Mouse (Mus musculus) liver, postnatal 0 days (tissue): ENCODE results near the gene Keap1. TPM values are rescaled to one million over a fixed set of nuclear protein-coding genes. Genes with fewer than 3 reads are reported as not detected.
A peak's percentile ranks its signal among the peaks of the same experiment; 100 is the strongest.
"Not testable (repeated sequence)": the region's sequence is repeated elsewhere in the genome, so short reads cannot be mapped to it uniquely, and the experiment has no call there.

Experiments used
- ATAC-seq: fragments of 200-750 bp; cut with Nextera tagmentation; 2 replicates; pipeline ENCODE4 v1.8.0; 2017; ENCODE audit warnings: mild to moderate bottlenecking, moderate library complexity
- DNase-seq: peaks from one replicate; pipeline ENCODE4 v3.0.0-alpha.2; 2016
- H3K27ac ChIP-seq: fragments of 300-500 bp; sonication (generic); 2 replicates; pipeline ENCODE4 v1.5.1; 2014; ENCODE audit warnings: antibody characterized with exemption, moderate library complexity, mild to moderate bottlenecking, low read depth
- H3K27me3 ChIP-seq: fragments of 300-500 bp; sonication (generic); 2 replicates; pipeline ENCODE4 v1.6.1; 2014; ENCODE audit warnings: low read length, control low read depth, mixed read lengths; ENCODE audit not compliant: insufficient read depth
- H3K36me3 ChIP-seq: fragments of 300-500 bp; sonication (generic); replicated peaks from 2 replicates; pipeline ENCODE4 v1.6.1; 2014; ENCODE audit warnings: mild to moderate bottlenecking, control low read depth, low read length, moderate library complexity, mixed read lengths; ENCODE audit not compliant: insufficient read depth
- H3K4me1 ChIP-seq: fragments of 300-500 bp; sonication (generic); 2 replicates; pipeline ENCODE4 v1.6.1; 2014; ENCODE audit warnings: antibody characterized with exemption, mild to moderate bottlenecking, control low read depth; ENCODE audit not compliant: insufficient read depth
- H3K4me2 ChIP-seq: fragments of 300-500 bp; sonication (generic); 2 replicates; pipeline ENCODE4 v1.6.1; 2014; ENCODE audit warnings: low read depth, mild to moderate bottlenecking, low read length, moderate library complexity, mixed read lengths
- H3K4me3 ChIP-seq: fragments of 300-500 bp; sonication (generic); 2 replicates; pipeline ENCODE4 v1.5.1; 2014; ENCODE audit warnings: low read depth, low read length
- H3K9ac ChIP-seq: fragments of 300-500 bp; sonication (generic); replicated peaks from 2 replicates; pipeline ENCODE4 v1.6.1; 2014; ENCODE audit warnings: mild to moderate bottlenecking, moderate library complexity
- H3K9me3 ChIP-seq: fragments of 300-500 bp; sonication (generic); 2 replicates; pipeline ENCODE4 v1.6.1; 2016; ENCODE audit warnings: mild to moderate bottlenecking, control low read depth, low read length, mixed read lengths
- CTCF ChIP-seq: sonication (generic); IDR thresholded peaks from 2 replicates; pipeline ENCODE4 v1.5.1; 2016; ENCODE audit warnings: antibody characterized with exemption, low read depth
- EP300 ChIP-seq: IDR thresholded peaks from 2 replicates; pipeline ENCODE4 v1.6.1; 2016; ENCODE audit warnings: antibody characterized with exemption, low read depth, mild to moderate bottlenecking
- WGBS: fragments of 180-500 bp; shearing (Covaris S2); extraction: QIAGEN DNeasy Blood & Tissue Kit; methylation state at CpG from one replicate; pipeline ENCODE4 v1.1.7; 2014; ENCODE audit not compliant: insufficient replicate concordance; 5-methylcytosine and 5-hydroxymethylcytosine counted together
- polyA plus RNA-seq: library from polyadenylated mRNA; unstranded; fragments of >200 nt; fragmentation: Nextera tagmentation; extraction: Ambion mirVana; gene quantifications from 2 replicates; pipeline ENCODE4 v1.2.1, GENCODE M21; 2015

Gene Keap1
- polyA plus RNA-seq, 1 experiment from 2014 or later = 26.5 TPM

DNA sequence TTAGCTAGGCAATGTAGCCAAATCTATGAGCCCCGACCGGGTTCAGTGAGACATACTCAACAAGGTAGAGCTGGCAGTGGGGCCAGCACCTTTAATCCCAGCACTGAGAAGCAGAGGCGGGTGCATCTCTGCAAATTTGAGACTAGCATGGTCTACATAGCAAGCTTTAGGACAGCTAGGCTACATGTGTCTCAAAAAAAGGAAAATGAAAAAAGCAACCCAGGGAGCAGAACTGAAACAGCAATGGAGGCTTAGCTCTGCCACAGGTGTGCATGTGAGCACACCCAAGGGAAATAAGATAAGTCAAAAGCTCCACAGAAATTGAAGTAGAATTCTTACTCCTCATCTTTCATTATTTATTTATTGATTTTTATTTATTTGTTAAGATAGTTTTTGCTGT lies 40.2 kb downstream of the Keap1 start:
- Histone ChIP-seq H3K4me3 (no peak overlapping the region), H3K27ac (no peak overlapping the region), H3K9me3 (no peaks in the 10 kb centered on the region), H3K36me3 (0 out of 2 replicates have a peak, but pooled peaks cover 5% of the 10 kb centered on the region), H3K9ac (no peak overlapping the region), H3K4me2 (no peak overlapping the region), H3K4me1 (no peaks in the 10 kb centered on the region), H3K27me3 (no peaks in the 10 kb centered on the region)
- 78% methylated on average over 3 of the region's 3 CpGs for WGBS
- no peak for ATAC-seq
- no peak for DNase-seq
- TF ChIP-seq CTCF = no peak
- no peak for TF ChIP-seq EP300

- no peaks in the 10 kb centered on the region for H3K9me3 ChIP-seq
- TF ChIP-seq CTCF (no peak), EP300 (no peak)
- 0 out of 2 replicates have a peak, but pooled peaks cover 5% of the 10 kb centered on the region for H3K36me3 ChIP-seq
- H3K9ac ChIP-seq = no peak overlapping the region
- no peak overlapping the region for H3K4me2 ChIP-seq
- no peaks in the 10 kb centered on the region for H3K4me1 ChIP-seq
- no peak overlapping the region for H3K27ac ChIP-seq
- H3K4me3 ChIP-seq = no peak overlapping the region
- 74% methylated on average over 4 of the region's 4 CpGs for whole genome bisulfite sequencing
- DNase-seq = no peak
- ATAC-seq = no peak
- no peaks in the 10 kb centered on the region for H3K27me3 ChIP-seq
Measured at GRCm38 (mm10) chr9:21197981-21198380, 41.2 kb downstream of the Keap1 start.

DNA sequence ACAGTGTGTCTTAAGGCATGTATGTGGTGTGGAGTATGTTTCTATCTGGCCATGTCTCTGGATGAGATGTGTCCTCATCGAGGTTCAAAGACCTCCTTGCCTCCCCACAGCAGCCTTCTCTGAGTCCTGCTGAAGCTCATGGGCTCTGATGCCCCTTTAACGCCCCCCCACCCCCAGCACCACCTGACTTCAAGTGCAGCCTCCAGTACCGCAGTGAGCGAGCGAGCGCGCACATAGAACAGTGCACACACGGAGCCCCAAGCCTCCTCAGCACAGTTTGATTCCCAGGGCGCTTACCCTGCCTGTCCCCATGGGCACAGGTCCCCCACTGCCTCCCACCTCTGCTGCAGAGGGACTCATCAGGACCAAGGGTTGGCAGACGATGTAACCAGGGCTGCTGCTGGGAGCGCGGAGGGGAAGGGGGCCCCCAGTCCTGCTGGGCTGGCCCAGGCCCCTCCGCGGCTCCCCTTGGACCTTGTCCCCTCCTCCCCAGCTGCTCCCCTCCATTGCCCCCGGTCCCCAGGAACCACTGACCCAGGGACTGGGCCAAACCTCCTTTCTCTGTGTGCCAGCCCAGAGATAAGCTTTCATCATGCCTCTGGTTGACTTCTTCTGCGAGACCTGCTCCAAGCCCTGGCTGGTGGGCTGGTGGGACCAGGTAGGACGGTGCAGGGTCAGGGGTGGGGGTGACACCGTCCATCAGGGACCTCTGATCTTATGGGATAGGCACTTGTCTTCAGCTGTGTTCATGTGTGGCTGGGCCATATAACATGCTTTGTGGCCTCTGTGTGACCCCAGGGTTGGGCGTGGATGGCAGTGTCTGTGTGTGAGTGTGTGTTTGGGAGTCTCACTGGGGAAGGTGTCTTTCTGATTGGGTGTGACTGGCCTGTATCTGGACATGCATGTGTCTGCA lies 42.4 kb downstream of the Keap1 start:
- ATAC-seq (no peak), DNase-seq (no peak)
- H3K9me3 ChIP-seq = no peaks in the 10 kb centered on the region
- no peak overlapping the region for H3K4me2 ChIP-seq
- H3K36me3 ChIP-seq = peaks cover 15% of the 10 kb centered on the region
- WGBS = 72% methylated on average over 18 of the region's 19 CpGs
- H3K27ac ChIP-seq = no peak overlapping the region
- H3K4me3 ChIP-seq = no peak overlapping the region
- no peak for TF ChIP-seq CTCF
- no peak for TF ChIP-seq EP300
- H3K27me3 ChIP-seq = no peaks in the 10 kb centered on the region
- H3K4me1 ChIP-seq = no peaks in the 10 kb centered on the region
- H3K9ac ChIP-seq = no peak overlapping the region

DNA sequence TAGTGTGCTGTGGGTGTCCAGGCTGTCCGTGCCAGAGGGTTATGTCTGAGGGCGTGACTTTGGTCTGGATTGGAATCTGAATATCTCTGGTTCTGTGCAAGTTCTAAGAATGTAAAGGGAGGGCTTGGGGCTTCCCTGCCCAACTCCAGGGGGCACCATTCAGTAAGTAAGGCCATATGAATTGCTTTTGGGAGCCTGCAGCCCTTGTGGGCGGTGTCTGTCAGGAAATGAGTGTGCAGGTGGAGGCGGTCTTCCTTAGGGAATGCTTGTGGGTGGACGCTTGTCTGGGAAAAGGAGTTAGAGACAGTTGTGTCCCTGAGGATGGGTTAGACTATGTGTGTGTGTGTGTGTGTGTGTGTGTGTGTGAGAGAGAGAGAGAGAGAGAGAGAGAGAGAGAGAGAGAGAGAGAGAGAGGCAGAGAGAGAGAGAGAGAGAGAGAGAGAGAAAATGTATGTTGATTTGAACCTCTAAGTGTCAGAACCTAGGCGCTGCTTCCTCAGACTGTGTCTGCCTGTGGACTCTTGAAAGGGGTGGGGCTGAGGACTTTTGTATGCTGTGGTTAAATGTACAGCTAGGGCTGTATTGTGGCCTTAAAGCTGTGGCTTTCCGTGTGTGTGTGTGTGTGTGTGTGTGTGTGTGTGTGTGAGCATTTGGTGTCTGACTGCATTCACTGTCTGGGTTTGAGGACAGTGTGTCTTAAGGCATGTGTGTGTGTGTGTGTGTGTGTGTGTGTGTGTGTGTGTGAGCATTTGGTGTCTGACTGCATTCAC lies 43.2 kb downstream of the Keap1 start:
- not testable (repeated sequence) for H3K9ac ChIP-seq, H3K27me3 ChIP-seq, H3K4me1 ChIP-seq, H3K4me3 ChIP-seq, DNase-seq, H3K4me2 ChIP-seq, ATAC-seq, H3K9me3 ChIP-seq, H3K27ac ChIP-seq
- H3K36me3 ChIP-seq = peaks cover 13% of the 10 kb centered on the region
- 62% methylated on average over 7 of the region's 7 CpGs for WGBS

GRCm38 (mm10) chr9:21194787-21195493 lies 44.2 kb downstream of the Keap1 start:
- Histone ChIP-seq H3K4me2 (no peak overlapping the region), H3K27ac (no peak overlapping the region), H3K4me3 (no peak overlapping the region), H3K4me1 (no peaks in the 10 kb centered on the region), H3K9ac (no peak overlapping the region), H3K9me3 (no peaks in the 10 kb centered on the region), H3K27me3 (no peaks in the 10 kb centered on the region), H3K36me3 (peaks cover 13% of the 10 kb centered on the region)
- 85% methylated on average over 4 of the region's 4 CpGs for WGBS
- no peak for ATAC-seq
- TF ChIP-seq EP300 (no peak), CTCF (no peak)
- DNase-seq = peak; percentile 40

DNA sequence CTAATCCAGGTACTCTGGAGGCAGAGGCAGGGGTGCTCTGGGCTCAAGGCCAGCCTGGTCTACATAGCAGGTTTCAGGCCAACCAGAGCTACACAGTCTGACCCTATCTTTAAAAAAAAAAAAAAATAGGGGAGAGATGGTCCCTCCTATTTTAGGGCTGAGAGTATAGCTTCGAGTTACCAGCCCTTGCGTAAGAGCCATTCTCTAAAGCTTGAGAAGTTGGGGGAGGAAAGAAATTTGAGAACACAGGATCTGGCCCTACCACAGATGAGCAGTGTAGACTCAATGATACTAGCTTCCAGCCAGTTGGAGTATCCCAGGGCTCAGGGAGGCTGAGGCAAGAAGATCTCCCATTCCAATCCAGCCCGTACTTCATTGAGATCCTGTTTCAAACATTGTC lies 45.4 kb downstream of the Keap1 start:
- no peaks in the 10 kb centered on the region for H3K27me3 ChIP-seq
- H3K4me2 ChIP-seq = no peak overlapping the region
- no peaks in the 10 kb centered on the region for H3K4me1 ChIP-seq
- no peaks in the 10 kb centered on the region for H3K9me3 ChIP-seq
- H3K36me3 ChIP-seq = peaks cover 13% of the 10 kb centered on the region
- DNase-seq (no peak), ATAC-seq (no peak)
- TF ChIP-seq CTCF (no peak), EP300 (no peak)
- H3K9ac ChIP-seq = no peak overlapping the region
- no peak overlapping the region for H3K4me3 ChIP-seq
- H3K27ac ChIP-seq = no peak overlapping the region
- WGBS = 69% methylated on average over 3 of the region's 3 CpGs
